Mouse (Mus musculus): ENCODE measurements around the gene Gm14226. TPM values are rescaled to one million over a fixed set of nuclear protein-coding genes. Genes with fewer than 3 reads are reported as not detected.

The Gm14226 gene
- total and polyA plus RNA-seq, 2 experiments from 2014 or later: 0.05 TPM; not detected in 1

DNA sequence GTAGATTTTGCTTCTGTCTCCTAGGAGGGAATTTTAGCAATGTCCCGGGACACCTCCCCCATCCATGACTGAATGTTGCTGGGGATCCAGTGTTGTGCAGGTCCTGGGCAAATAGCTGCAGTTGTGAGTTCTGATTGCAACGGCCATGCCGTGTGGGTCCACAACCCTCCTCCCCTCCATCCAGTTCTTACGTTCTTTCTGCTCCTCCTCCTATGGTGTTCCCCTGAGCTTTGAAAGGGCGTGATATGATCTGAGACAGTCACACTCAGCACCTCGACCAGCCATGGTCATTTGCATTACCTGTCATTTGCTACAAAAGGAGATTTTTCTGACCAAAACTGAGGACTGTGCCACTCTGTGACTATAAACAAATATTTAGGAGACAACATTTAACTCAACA, 57.6 kb downstream of the Gm14226 start:
- no peak for ATAC-seq
- Histone ChIP-seq H3K9ac (no peak overlapping the region), H3K27ac (ENCODE audit: low read depth, low read length) (peak overlapping the region; percentile 88; the same call in 1 of the 2 replicates), H3K27me3 (ENCODE audit: insufficient read depth, low read length) (no peaks in the 10 kb centered on the region), H3K36me3 (ENCODE audit: insufficient read depth) (no peaks in the 10 kb centered on the region), H3K4me2 (ENCODE audit: low read depth) (peak overlapping the region; percentile 83; the same call in 1 of the 2 replicates), H3K4me1 (ENCODE audit: insufficient read depth) (peaks cover 19% of the 10 kb centered on the region), H3K4me3 (ENCODE audit: low read depth, low read length) (no peak overlapping the region), H3K9me3 (ENCODE audit: low read length) (no peaks in the 10 kb centered on the region)
- WGBS: 87% methylated on average over 6 of the region's 6 CpGs
- DNase-seq: no peak
- TF ChIP-seq CTCF (IDR thresholded peaks at IDR 0.05; ENCODE audit: low read depth): no peak

Other genes starting within 250 kb of the Gm14226 start
- gene Gm14214, start 248.2 kb upstream of the Gm14226 start, total RNA-seq (2014; rRNA removed): not detected in 2 replicates
- gene Gm14214, start 248.2 kb upstream of the Gm14226 start, polyA plus RNA-seq (2015; fragmentation: Nextera tagmentation; extraction: Ambion mirVana): not detected in 2 replicates
- gene Raly, start 227.2 kb upstream of the Gm14226 start, total RNA-seq (2014; rRNA removed): 174 and 222 TPM in 2 replicates
- 22.2 and 23.6 TPM in 2 replicates for gene Raly, start 227.2 kb upstream of the Gm14226 start, polyA plus RNA-seq (2015; fragmentation: Nextera tagmentation; extraction: Ambion mirVana)
- gene a, start 226.9 kb upstream of the Gm14226 start, total RNA-seq (2014; rRNA removed): 0.90 and 2.5 TPM in 2 replicates
- 2.9 and 3.5 TPM in 2 replicates for gene a, start 226.9 kb upstream of the Gm14226 start, polyA plus RNA-seq (2015; fragmentation: Nextera tagmentation; extraction: Ambion mirVana)
- gene Eif2s2, start 125.3 kb upstream of the Gm14226 start, total RNA-seq (2014; rRNA removed): 76.4 and 81.3 TPM in 2 replicates
- gene Eif2s2, start 125.3 kb upstream of the Gm14226 start, polyA plus RNA-seq (2015; fragmentation: Nextera tagmentation; extraction: Ambion mirVana): 103 and 127 TPM in 2 replicates
- gene Ahcy, start 56.2 kb downstream of the Gm14226 start, total RNA-seq (2014; rRNA removed): 62.7 and 70.1 TPM in 2 replicates
- gene Ahcy, start 56.2 kb downstream of the Gm14226 start, polyA plus RNA-seq (2015; fragmentation: Nextera tagmentation; extraction: Ambion mirVana): 42.2 and 42.6 TPM in 2 replicates
- gene Itch, start 115.2 kb downstream of the Gm14226 start, total RNA-seq (2014; rRNA removed): 45.7 and 49.5 TPM in 2 replicates
- 10.0 and 17.4 TPM in 2 replicates for gene Itch, start 115.2 kb downstream of the Gm14226 start, polyA plus RNA-seq (2015; fragmentation: Nextera tagmentation; extraction: Ambion mirVana)
- gene Dynlrb1, start 218.3 kb downstream of the Gm14226 start, total RNA-seq (2014; rRNA removed): 310 and 492 TPM in 2 replicates
- 790 and 1,004 TPM in 2 replicates for gene Dynlrb1, start 218.3 kb downstream of the Gm14226 start, polyA plus RNA-seq (2015; fragmentation: Nextera tagmentation; extraction: Ambion mirVana)

Data from forebrain, postnatal 0 days (tissue).